Mouse (Mus musculus) erythroblast, embryonic 14.5 days (primary cell): ENCODE data around the gene Derl3.

Source experiments
- GATA1 ChIP-seq: IDR thresholded peaks from 2 replicates; pipeline ENCODE4 v1.6.1; 2012; ENCODE audit warnings: low read length, inconsistent platforms, mixed read lengths
- TAL1 ChIP-seq: IDR thresholded peaks from 3 replicates; pipeline ENCODE4 v1.6.1; 2012; ENCODE audit warnings: low read length, inconsistent platforms, mixed read lengths

GRCm38 (mm10) chr10:75906882-75907281 lies 13.7 kb downstream of the Derl3 start:
- TF ChIP-seq GATA1 (no peak), TAL1 (no peak)
